Mouse (Mus musculus): Measurements from ENCODE around the gene Kdr.

- TF ChIP-seq CTCF (conservative IDR thresholded peaks at IDR 0.05; ENCODE audit: insufficient read depth, insufficient read length, low read depth, low read length) (no peak), POLR2A (IDR thresholded peaks at IDR 0.05; ENCODE audit: low read depth, low read length) (no peak)
Measured at GRCm38 (mm10) chr5:75959809-75960208, 18.4 kb downstream of the Kdr start.

Data from kidney, adult 2 months (tissue).